Mouse (Mus musculus): ENCODE measurements at regions not wholly inside any gene's neighbourhood (a gene's known extent, or its start where the extent isn't known, plus 50 kb on each side); places are given as distances from the start of the nearest gene placed in this dataset.
"Not testable (repeated sequence)": the region's sequence is repeated elsewhere in the genome, so short reads cannot be mapped to it uniquely, and the experiment has no call there.

GRCm38 (mm10) chr3:72552597-72552996 lies 415.1 kb downstream of the Sis start:
- DNase-seq: not testable (repeated sequence)

GRCm38 (mm10) chr3:72534010-72534409 lies 433.7 kb downstream of the Sis start:
- no peak for DNase-seq

- not testable (repeated sequence) for DNase-seq
Observed at GRCm38 (mm10) chr3:72525771-72526170, 441.9 kb downstream of the Sis start.

GRCm38 (mm10) chr3:72517846-72518245 lies 449.8 kb downstream of the Sis start:
- not testable (repeated sequence) for DNase-seq

GRCm38 (mm10) chr3:72504281-72504680 lies 463.4 kb downstream of the Sis start:
- peak; percentile 1 for DNase-seq

GRCm38 (mm10) chr3:72501754-72502153 lies 465.9 kb downstream of the Sis start:
- DNase-seq: no peak

- DNase-seq: no peak
Observed at GRCm38 (mm10) chr3:72455326-72455725, 512.3 kb downstream of the Sis start.

Measured in layer of hippocampus, adult 9-11 months (tissue).